Mouse (Mus musculus): Measurements from ENCODE around the gene Cacnb2.
"Not testable (repeated sequence)": the region's sequence is repeated elsewhere in the genome, so short reads cannot be mapped to it uniquely, and the experiment has no call there.

The Cacnb2 gene

DNA sequence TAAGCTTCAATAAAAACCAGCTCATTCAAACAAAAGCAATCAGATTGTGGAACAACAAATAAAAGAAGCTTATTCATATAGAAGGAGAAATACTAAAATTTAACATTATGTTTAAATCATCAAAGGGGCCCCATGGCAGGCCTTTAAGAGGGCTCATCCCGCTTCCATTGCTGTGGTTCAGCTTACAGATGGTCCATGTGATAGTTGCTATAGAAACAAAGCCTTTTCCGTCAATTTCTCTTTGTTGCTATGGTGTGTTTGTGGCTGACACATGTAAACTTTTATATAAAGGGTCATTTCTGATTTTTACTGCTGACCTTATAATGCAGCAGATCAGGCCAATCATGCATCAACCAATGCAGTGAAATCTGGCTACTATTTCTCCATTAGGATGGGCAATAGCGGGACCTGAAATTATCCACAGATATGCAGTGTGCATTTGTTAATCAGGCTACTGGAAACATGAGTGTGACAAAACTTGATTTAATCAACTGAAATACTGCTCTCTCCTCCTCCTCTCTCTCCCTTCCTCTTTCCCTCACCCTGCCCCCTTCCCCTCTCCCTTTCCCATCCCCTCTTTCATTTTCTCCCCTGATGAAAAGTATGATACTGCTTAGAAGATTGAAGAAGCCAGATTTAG, 54.4 kb downstream of the Cacnb2 start:
- in situ Hi-C loops (cut with MseI, MboI) = no loop called here

GRCm38 (mm10) chr2:14665213-14665612, 62.3 kb downstream of the Cacnb2 start:
- in situ Hi-C loops (cut with MseI, MboI) = no loop called here

GRCm38 (mm10) chr2:14672117-14672516, 69.2 kb downstream of the Cacnb2 start:
- in situ Hi-C loops (cut with MseI, MboI) = no loop called here

DNA sequence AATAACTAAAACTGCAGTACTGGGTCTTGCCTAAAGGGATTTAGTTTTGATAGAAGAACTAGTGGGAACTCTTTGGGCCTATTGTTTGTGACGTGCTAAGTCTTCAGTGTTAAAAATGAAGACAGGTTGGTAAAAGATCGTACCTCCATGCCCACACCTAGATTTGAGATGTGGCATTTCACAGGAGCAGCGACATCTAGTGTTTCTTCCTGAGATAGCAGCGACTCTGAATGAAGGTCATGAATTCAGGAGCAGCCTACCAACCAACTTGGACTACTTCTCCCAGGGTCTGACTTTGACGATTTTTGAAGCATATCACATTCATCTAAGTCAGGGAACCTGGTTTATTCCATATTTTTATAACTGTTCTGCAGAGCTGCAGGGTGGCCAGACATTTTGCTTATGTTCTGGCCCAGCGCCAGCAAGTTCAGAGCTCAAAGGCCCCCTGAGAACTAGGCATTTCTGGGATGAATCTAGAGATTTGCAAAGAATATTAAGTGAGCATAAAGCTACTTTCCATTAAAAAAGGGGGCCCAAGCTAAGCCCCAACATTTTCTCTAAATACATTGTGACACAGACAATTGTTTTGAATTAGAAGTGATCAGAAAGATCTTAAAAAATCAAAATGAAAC, 74.1 kb downstream of the Cacnb2 start:
- in situ Hi-C loops (cut with MseI, MboI) = no loop called here

DNA sequence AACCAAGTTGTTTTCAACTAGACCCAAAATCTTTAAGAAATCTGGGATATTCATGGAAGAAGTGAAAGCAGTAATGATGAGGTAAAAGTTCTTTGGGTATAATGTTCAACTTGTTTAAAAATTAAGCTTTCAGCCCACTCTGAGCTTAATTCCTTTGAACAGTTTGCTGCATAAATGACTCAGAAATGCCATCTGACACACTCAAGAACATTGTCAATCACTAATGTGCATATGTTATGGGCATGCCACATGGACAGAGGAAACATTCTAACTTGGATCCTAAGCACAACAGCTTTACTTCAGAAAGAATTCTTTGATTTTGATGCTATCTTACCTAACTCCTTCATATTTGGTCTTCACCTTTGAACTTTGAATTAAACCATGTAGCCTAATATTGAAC, 81.3 kb downstream of the Cacnb2 start:
- in situ Hi-C loops (cut with MseI, MboI) = no loop called here

DNA sequence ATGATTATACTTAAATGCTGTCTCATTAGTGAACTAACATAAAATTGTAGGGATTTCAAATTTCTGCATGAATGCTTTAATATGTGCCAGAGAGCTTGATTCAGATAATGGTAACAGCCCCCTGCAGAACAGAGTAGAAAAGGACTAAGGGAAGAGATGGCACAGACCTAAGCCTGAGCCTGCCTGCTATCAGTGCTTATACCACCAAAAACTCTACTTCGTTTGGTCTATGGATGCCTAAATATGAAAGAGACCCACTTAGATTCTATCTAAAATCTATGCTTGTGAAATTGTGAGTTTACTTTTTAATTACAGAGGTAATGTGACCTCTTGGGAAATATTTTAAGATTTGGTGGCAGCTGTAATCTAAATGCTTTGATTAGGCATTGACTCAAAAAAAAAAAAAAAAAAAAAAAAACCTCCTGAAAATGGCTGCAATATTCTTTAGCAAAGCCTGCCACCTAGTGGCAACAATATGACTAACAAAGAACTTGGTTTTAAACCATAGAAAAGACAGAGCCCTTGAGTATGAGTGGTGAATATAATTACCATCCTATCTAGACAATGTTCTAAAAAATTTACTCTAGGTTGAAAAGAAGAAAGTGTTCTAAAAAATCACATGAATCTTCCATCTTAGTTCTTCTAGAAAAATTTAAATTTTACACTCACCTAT, 100.2 kb downstream of the Cacnb2 start:
- in situ Hi-C loops (cut with MseI, MboI) = no loop called here

DNA sequence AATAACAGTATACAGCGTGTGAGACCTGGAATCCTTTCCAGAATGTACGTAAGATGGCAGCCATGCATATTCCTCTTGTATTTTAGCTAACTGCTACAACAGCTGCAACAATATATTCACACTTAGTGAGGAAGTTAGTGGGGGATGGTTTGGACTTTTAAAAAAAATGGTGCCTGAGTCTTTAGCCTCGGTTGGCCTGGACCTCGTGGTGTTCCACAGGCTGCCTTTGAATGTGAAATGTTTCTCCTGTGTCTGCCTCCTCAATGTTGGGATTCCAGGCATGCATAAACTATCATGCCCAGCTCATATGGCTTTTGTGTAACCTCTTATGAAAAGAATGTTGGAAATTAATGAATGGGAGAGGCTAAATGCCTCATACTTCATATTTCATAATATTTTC, 100.8 kb downstream of the Cacnb2 start:
- in situ Hi-C loops (cut with MseI, MboI) = no loop called here

DNA sequence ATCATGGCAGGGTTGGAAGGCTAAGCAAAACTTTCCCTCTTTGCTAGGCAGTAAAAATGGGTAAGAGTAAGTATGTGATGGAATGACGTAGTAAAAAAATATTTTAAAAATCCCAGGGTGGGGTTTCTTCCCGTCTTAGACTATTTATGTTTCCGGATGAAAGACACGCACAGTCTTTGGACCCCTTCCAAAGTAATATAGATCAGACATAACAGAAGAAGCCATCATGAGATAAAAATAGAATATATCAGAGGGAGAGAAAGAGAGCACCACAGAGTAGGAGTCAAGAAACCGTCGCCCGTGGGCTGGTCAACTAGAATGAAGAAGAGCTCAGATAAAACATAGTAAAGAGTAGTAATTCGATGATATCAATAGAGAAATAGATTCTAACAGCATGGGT, 107.4 kb downstream of the Cacnb2 start:
- in situ Hi-C loops (cut with MseI, MboI) = no loop called here

DNA sequence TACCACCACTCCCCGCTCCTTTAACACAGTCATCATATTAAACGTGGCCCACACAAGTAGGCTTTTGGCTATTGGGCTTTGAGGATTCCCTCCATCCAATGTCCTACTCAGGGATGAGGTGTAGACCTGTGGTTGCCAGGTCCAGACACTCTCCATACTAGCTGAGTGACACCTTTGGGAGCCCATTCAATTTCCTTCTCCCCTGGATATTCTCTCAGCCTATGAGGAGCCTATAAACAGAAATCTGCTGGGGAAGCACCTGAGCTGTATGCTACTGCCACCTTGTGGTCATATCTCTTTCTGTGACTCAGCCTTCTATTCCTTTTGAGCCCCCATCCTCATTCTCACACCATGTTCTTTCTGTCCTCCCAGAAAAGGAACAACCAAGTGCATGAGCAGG, 108.9 kb downstream of the Cacnb2 start:
- in situ Hi-C loops (cut with MseI, MboI) = no loop called here

DNA sequence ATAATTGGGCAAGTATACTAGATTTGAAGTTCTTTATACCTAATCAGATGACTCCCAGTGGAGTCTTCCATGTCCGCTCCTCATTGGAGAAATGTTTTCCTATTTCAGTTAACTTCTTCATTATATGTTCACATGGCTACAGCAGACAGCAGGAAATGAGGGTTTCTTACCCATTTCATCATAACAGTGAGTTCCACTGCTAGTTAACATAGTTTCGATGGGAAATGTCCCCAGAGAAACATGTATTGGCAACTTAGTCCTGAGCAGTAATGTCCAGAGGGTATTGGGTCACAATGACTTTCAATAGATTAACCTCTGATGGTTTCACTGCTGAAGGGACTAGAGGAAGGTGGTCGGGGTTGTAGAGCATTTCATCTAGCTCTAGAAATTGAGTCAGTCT, 110.2 kb downstream of the Cacnb2 start:
- in situ Hi-C loops (cut with MseI, MboI) = no loop called here

DNA sequence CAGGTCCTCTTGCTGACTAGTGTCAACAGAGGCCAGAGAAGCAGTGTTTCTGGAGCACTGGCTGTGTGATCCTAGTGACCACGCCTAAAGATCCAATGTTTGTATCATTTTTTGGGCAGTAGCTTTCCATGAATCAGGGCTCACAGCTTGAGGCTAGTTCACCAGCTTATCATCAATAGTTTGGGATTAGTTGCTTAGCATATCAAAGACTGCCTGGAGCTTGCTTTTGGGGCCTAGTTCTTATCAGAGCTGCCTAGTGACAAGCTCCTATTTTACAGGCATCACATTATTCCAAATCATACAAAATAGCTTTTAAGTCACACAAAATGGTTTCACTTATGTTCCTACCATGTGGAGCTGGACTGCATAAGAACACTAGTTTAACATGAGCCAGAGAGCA, 113.8 kb downstream of the Cacnb2 start:
- in situ Hi-C loops (cut with MseI, MboI) = no loop called here

DNA sequence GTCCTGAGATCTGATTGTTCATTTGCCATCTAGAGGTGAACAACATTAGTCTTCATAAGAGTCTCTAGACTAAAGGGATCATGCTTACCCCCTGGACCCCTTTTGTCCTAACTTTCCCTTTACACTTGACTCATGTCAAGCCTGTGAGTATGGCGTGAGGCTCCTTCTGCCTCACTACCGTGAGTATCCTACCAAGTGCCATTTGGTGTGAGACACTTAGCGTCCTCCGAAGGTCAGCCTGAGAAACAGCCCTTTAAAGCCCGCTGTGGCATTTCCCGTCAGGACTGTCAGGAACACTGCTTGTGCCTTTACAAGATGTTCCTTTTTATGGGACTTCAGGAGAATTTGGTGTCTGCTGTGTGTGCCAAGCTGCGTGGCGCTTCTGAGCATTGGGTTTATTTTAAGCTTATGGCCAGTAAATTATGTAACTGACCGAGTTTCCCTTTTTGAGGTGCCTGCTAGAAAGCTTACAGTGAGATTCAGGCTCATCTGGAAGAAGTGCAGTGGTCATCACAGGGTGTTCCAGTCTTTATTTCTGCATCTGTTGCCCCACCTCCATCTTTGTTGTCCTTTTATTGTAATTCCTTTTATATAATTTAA, 116.3 kb downstream of the Cacnb2 start:
- in situ Hi-C loops (cut with MseI, MboI) = no loop called here

DNA sequence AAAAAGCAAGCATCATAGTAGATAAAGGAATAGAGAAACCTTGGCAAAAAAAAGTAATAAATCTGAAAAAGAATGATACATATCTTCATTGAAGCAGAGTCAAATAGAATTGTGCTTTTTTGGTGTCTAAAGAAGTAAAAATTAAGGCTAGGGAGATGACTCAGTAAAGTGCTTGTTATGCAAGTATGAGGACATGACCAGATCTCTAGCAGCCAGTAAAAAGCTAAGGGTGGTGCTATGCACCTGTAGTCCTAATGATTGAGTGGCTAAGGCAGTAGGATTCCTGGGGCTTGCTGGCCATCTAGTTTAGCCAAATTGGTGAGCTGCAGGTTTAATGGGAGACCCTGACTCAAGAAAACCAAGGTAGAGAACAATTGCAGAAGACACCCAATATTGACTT, 122.5 kb downstream of the Cacnb2 start:
- in situ Hi-C loops (cut with MseI, MboI) = no loop called here

GRCm38 (mm10) chr2:14726601-14727000, 123.7 kb downstream of the Cacnb2 start:
- in situ Hi-C loops (cut with MseI, MboI) = not testable (repeated sequence)

GRCm38 (mm10) chr2:14738927-14739326, 136.0 kb downstream of the Cacnb2 start:
- in situ Hi-C loops (cut with MseI, MboI) = no loop called here

- in situ Hi-C loops (cut with MseI, MboI) = no loop called here
Measured at GRCm38 (mm10) chr2:14739510-14739909, 136.6 kb downstream of the Cacnb2 start.

DNA sequence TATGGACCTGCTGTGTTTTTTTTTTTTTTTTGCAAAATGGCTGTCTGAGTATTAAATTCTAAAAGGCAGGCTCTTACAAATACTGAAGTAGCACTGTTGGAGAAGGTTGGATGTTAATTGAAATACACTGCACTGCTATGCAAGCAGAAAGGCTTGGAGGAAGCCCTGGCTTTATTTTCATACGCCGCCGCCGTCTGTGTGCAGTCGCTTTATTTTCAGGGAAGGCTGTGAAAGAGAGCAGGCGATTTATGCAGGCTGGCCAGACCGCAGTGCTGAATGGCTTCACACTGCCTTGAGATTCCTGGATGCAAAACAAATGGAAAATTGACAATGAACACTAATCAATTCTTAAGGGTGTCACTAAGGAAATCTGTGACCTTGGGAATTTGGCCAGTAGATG, 137.5 kb downstream of the Cacnb2 start:
- in situ Hi-C loops (cut with MseI, MboI) = no loop called here

- in situ Hi-C loops (cut with MseI, MboI) = no loop called here
Measured at GRCm38 (mm10) chr2:14744761-14745160, 141.9 kb downstream of the Cacnb2 start.

GRCm38 (mm10) chr2:14762846-14763245, 160.0 kb downstream of the Cacnb2 start:
- in situ Hi-C loops (cut with MseI, MboI) = no loop called here

DNA sequence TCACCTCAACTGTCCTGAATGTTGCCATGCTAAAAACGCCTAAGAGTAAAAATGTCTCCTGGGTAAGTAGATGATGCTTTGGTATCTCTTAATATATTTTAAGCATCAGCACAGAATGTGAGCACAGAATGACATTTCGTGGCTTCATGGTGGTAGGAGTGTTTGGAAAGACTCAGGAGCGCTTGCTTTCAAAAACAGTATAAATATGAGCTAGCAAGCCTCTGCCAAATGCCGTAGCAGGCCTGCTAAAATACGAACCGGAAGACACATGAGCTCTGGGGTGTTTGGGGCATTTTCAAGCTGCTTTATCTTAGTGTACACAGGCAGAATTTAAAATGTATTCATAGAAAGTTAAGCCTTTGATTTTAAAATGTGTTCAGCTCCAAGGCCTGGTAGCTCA, 161.0 kb downstream of the Cacnb2 start:
- in situ Hi-C loops (cut with MseI, MboI) = no loop called here

- in situ Hi-C loops (cut with MseI, MboI) = no loop called here
Measured at GRCm38 (mm10) chr2:14769448-14769847, 166.6 kb downstream of the Cacnb2 start.

DNA sequence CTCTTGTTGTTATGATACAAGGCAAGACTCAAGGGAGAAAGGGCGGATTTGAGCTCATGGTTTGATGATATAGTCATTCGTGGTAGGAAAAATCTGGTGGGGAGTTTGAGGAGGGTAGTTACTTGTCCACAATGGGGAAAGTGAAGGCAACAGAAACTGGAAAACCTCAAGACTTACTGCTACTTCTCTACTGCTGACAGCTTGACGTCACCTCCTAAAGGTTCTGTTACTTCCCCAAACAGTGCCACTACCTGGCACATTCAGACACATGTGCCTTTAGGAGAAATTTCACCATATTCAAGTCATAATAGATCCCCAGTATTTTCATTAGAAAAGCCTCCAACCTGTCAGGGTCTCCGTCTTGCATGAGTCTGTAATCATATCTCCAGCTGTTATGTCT, 167.7 kb downstream of the Cacnb2 start:
- in situ Hi-C loops (cut with MseI, MboI) = no loop called here

DNA sequence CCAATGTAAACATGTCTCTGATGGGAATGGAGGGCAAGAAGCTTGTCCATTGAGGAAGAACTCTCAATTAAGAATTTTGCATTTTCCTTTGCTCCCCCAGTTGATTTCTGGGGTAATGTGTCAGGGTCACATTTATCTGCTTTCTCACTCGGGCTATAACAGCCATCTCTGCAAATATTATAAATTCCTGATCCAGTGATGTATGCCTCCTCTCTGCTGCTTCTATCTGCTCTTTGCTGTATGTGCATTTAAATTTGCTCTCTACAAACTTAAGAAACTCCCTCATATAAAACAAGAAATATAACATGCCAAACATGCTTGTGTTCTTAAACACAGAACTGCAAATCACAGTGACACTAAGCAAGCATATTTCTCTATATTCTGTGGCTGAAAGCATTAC, 171.5 kb downstream of the Cacnb2 start:
- in situ Hi-C loops (cut with MseI, MboI) = no loop called here
